Mouse (Mus musculus): ENCODE results near the gene Taf4. TPM values are rescaled to one million over a fixed set of nuclear protein-coding genes. Genes with fewer than 3 reads are reported as not detected.
A peak's percentile ranks its signal among the peaks of the same experiment; 100 is the strongest.

The Taf4 gene
- total and polyA plus RNA-seq, 2 experiments from 2014 or later: 2.9 to 15.0 TPM

DNA sequence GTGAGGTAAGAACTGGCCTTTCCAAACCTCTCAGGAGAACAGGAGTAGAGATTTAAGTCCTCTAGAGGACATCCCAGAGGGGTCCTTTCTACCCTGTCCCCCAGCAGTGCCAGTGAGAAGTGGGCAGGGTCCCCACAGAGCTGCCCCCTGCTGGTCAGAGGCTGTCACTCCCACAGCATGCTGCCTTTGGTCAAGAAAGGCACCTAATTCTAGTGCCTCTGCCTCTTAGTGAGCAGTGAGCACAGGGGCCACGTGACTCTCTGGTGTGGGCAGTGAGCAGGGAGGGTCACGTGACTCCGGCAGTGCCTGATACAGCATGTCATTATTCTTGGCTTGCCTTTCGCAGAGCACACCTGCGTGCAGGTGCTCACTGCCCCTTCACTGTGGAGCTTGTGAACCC is 103.1 kb downstream of the Taf4 start:
- Histone ChIP-seq H3K36me3 (ENCODE audit: insufficient read depth, low read length) (0 out of 2 replicates have a peak, but pooled peaks cover 3% of the 10 kb centered on the region), H3K9me3 (ENCODE audit: low read length) (no peaks in the 10 kb centered on the region), H3K27ac (ENCODE audit: low read depth, low read length) (no peak overlapping the region), H3K4me3 (ENCODE audit: low read depth, low read length) (no peak overlapping the region), H3K4me1 (ENCODE audit: insufficient read depth, low read length) (peaks cover 7% of the 10 kb centered on the region), H3K4me2 (ENCODE audit: low read depth, low read length, poor library complexity, severe bottlenecking) (no peak overlapping the region), H3K9ac (replicated peaks; ENCODE audit: low read length, poor library complexity, severe bottlenecking) (no peak overlapping the region), H3K27me3 (ENCODE audit: insufficient read depth, low read length) (no peaks in the 10 kb centered on the region)
- WGBS: 59% methylated on average over 5 of the region's 5 CpGs
- ATAC-seq (ENCODE audit: low FRiP score) (no peak), DNase-seq (ENCODE audit: low spot score) (no peak)
- peak; percentile 74 for TF ChIP-seq CTCF (IDR thresholded peaks at IDR 0.05)

DNA sequence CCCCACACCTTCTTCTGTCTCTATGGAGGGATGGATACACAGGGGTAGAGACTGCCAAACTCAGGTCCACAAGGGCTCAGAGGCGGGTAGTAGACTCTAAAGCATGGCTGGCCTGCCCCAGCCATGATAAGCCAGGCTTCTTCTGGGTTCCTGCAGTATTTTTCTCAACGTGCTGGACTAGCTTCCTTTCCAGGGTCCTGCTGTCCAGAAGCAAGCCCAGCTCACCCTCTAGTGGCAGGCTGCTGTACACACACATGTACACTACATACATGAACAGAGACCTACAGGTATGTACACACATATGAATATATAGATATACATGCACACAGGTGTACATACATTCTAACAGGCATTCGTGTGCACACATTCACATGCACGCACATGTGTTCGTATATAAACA is 103.7 kb downstream of the Taf4 start:
- peak; percentile 78 for DNase-seq (ENCODE audit: low spot score)
- no peak overlapping the region for H3K4me2 ChIP-seq (ENCODE audit: low read depth, low read length, poor library complexity, severe bottlenecking)
- no peak overlapping the region for H3K4me3 ChIP-seq (ENCODE audit: low read depth, low read length)
- H3K27me3 ChIP-seq (ENCODE audit: insufficient read depth, low read length): no peaks in the 10 kb centered on the region
- H3K36me3 ChIP-seq (ENCODE audit: insufficient read depth, low read length): 0 out of 2 replicates have a peak, but pooled peaks cover 3% of the 10 kb centered on the region
- no peak overlapping the region for H3K9ac ChIP-seq (replicated peaks; ENCODE audit: low read length, poor library complexity, severe bottlenecking)
- WGBS: 59% methylated on average over 5 of the region's 5 CpGs
- H3K4me1 ChIP-seq (ENCODE audit: insufficient read depth, low read length): peaks cover 7% of the 10 kb centered on the region
- no peak overlapping the region for H3K27ac ChIP-seq (ENCODE audit: low read depth, low read length)
- TF ChIP-seq CTCF (IDR thresholded peaks at IDR 0.05): peak; percentile 95
- H3K9me3 ChIP-seq (ENCODE audit: low read length): no peaks in the 10 kb centered on the region
- 0 out of 2 replicates have a peak, but pooled peaks have one; percentile 42 for ATAC-seq (ENCODE audit: low FRiP score)

- Histone ChIP-seq H3K36me3 (ENCODE audit: insufficient read depth, low read length) (no peaks in the 10 kb centered on the region), H3K27ac (ENCODE audit: low read depth, low read length) (no peak overlapping the region), H3K27me3 (ENCODE audit: insufficient read depth, low read length) (no peaks in the 10 kb centered on the region), H3K9me3 (ENCODE audit: low read length) (no peaks in the 10 kb centered on the region), H3K4me3 (ENCODE audit: low read depth, low read length) (no peak overlapping the region), H3K4me2 (ENCODE audit: low read depth, low read length, poor library complexity, severe bottlenecking) (no peak overlapping the region), H3K4me1 (ENCODE audit: insufficient read depth, low read length) (peaks cover 7% of the 10 kb centered on the region), H3K9ac (replicated peaks; ENCODE audit: low read length, poor library complexity, severe bottlenecking) (0 out of 2 replicates have a peak overlapping the region, but pooled peaks have one; percentile 29)
- no peak for TF ChIP-seq CTCF (IDR thresholded peaks at IDR 0.05)
- ATAC-seq (ENCODE audit: low FRiP score) (peak; percentile 36; the same call in 1 of the 2 replicates), DNase-seq (ENCODE audit: low spot score) (peak; percentile 85)
- WGBS: 27% methylated on average over 2 of the region's 2 CpGs
Observed at GRCm38 (mm10) chr2:179869871-179870270, 106.6 kb downstream of the Taf4 start.

GRCm38 (mm10) chr2:179867669-179868068 is 108.8 kb downstream of the Taf4 start:
- Histone ChIP-seq H3K9ac (replicated peaks; ENCODE audit: low read length, poor library complexity, severe bottlenecking) (no peak overlapping the region), H3K4me3 (ENCODE audit: low read depth, low read length) (no peak overlapping the region), H3K9me3 (ENCODE audit: low read length) (no peaks in the 10 kb centered on the region), H3K27me3 (ENCODE audit: insufficient read depth, low read length) (no peaks in the 10 kb centered on the region), H3K4me1 (ENCODE audit: insufficient read depth, low read length) (peaks cover 7% of the 10 kb centered on the region), H3K36me3 (ENCODE audit: insufficient read depth, low read length) (no peaks in the 10 kb centered on the region), H3K27ac (ENCODE audit: low read depth, low read length) (no peak overlapping the region), H3K4me2 (ENCODE audit: low read depth, low read length, poor library complexity, severe bottlenecking) (no peak overlapping the region)
- no peak for TF ChIP-seq CTCF (IDR thresholded peaks at IDR 0.05)
- WGBS: 70% methylated on average over 3 of the region's 3 CpGs
- ATAC-seq (ENCODE audit: low FRiP score): no peak
- no peak for DNase-seq (ENCODE audit: low spot score)

GRCm38 (mm10) chr2:179865097-179865496 is 111.3 kb downstream of the Taf4 start:
- Histone ChIP-seq H3K36me3 (ENCODE audit: insufficient read depth, low read length) (0 out of 2 replicates have a peak, but pooled peaks cover 1% of the 10 kb centered on the region), H3K4me1 (ENCODE audit: insufficient read depth, low read length) (peaks cover 7% of the 10 kb centered on the region), H3K27ac (ENCODE audit: low read depth, low read length) (no peak overlapping the region), H3K4me2 (ENCODE audit: low read depth, low read length, poor library complexity, severe bottlenecking) (no peak overlapping the region), H3K27me3 (ENCODE audit: insufficient read depth, low read length) (no peaks in the 10 kb centered on the region), H3K4me3 (ENCODE audit: low read depth, low read length) (no peak overlapping the region), H3K9ac (replicated peaks; ENCODE audit: low read length, poor library complexity, severe bottlenecking) (no peak overlapping the region), H3K9me3 (ENCODE audit: low read length) (no peaks in the 10 kb centered on the region)
- 75% methylated on average over 5 of the region's 5 CpGs for WGBS
- ATAC-seq (ENCODE audit: low FRiP score): no peak
- no peak for DNase-seq (ENCODE audit: low spot score)
- TF ChIP-seq CTCF (IDR thresholded peaks at IDR 0.05): peak; percentile 62

DNA sequence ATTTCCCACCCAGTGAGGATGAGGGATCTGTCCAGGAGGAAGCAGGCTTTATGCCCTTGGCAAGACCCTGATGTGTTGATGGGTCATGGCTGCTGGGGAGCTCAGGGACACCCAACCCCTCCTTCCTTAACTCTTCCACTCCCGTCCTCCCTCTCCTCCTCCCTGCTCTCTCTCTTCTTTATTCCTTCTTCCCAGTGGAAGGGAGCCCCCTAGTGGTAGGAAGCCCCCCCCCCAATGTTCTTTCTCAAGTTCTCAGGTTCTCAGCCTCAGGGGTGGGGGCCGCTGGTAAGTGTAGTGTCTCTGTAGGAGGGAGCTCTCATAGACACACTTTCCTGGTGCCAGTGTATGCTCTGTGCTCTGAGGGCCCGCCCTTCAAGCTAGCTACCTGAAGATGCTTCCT is 113.2 kb downstream of the Taf4 start:
- no peak overlapping the region for H3K4me2 ChIP-seq (ENCODE audit: low read depth, low read length, poor library complexity, severe bottlenecking)
- no peak overlapping the region for H3K27ac ChIP-seq (ENCODE audit: low read depth, low read length)
- 75% methylated on average over 3 of the region's 3 CpGs for WGBS
- 0 out of 2 replicates have a peak, but pooled peaks cover 3% of the 10 kb centered on the region for H3K36me3 ChIP-seq (ENCODE audit: insufficient read depth, low read length)
- H3K9me3 ChIP-seq (ENCODE audit: low read length): no peaks in the 10 kb centered on the region
- ATAC-seq (ENCODE audit: low FRiP score) (no peak), DNase-seq (ENCODE audit: low spot score) (no peak)
- no peaks in the 10 kb centered on the region for H3K4me1 ChIP-seq (ENCODE audit: insufficient read depth, low read length)
- no peaks in the 10 kb centered on the region for H3K27me3 ChIP-seq (ENCODE audit: insufficient read depth, low read length)
- no peak overlapping the region for H3K9ac ChIP-seq (replicated peaks; ENCODE audit: low read length, poor library complexity, severe bottlenecking)
- H3K4me3 ChIP-seq (ENCODE audit: low read depth, low read length): no peak overlapping the region
- TF ChIP-seq CTCF (IDR thresholded peaks at IDR 0.05): peak; percentile 67
